Mouse (Mus musculus) CH12.LX (cell line): Measurements from ENCODE around the gene Ensa. TPM values are rescaled to one million over a fixed set of nuclear protein-coding genes. Genes with fewer than 3 reads are reported as not detected.

ENCODE experiments used
- DNase-seq: peaks from one replicate; pipeline ENCODE4 v3.0.0-alpha.2; 2013; ENCODE audit errors: extremely low read depth
- H3K27ac ChIP-seq: 2 replicates; pipeline ENCODE4 v1.5.1; 2012; ENCODE audit warnings: low read depth, mild to moderate bottlenecking, control low read depth, moderate library complexity; ENCODE audit not compliant: insufficient read depth
- H3K27me3 ChIP-seq: replicated peaks from 2 replicates; pipeline ENCODE3; 2012; ENCODE audit warnings: inconsistent platforms
- H3K36me3 ChIP-seq, 2 experiments: replicated peaks in 1 of 2; 2 replicates each; pipeline versions ENCODE3 to v1.6.1; 2012; ENCODE audit warnings: inconsistent platforms in 1 of 2, low read length in 1 of 2, mild to moderate bottlenecking in 1 of 2, mixed read lengths in 1 of 2, moderate library complexity in 1 of 2; ENCODE audit not compliant: control insufficient read depth in 1 of 2, insufficient read depth in 1 of 2
- H3K4me1 ChIP-seq, 2 experiments: 2 replicates each; pipeline ENCODE4 v1.6.1; 2012; ENCODE audit warnings: inconsistent platforms in 1 of 2, moderate library complexity in 1 of 2; ENCODE audit not compliant: insufficient read depth in 2 of 2, control insufficient read depth in 1 of 2
- H3K4me2 ChIP-seq: 2 replicates; pipeline ENCODE4 v1.6.1; 2012; ENCODE audit warnings: low read depth, mild to moderate bottlenecking, control low read depth; ENCODE audit not compliant: poor library complexity, insufficient read depth, severe bottlenecking
- H3K4me3 ChIP-seq, 3 experiments: fragments of 150-350 bp in 1 of 3; sonication (generic) in 1 of 3; replicated peaks in 1 of 3; 2 replicates each; pipeline versions ENCODE3 to v1.5.1; 2011 to 2012; ENCODE audit warnings: low read depth in 2 of 3, low read length in 2 of 3, mild to moderate bottlenecking in 2 of 3, moderate library complexity in 2 of 3, control low read depth in 1 of 3, improper control_type of control experiment in 1 of 3, inconsistent platforms in 1 of 3, mixed read lengths in 1 of 3; ENCODE audit not compliant: poor library complexity in 1 of 3
- H3K79me2 ChIP-seq: replicated peaks from 2 replicates; pipeline ENCODE4 v1.6.1; 2012; ENCODE audit warnings: mild to moderate bottlenecking, moderate library complexity; ENCODE audit not compliant: control insufficient read depth, poor library complexity, insufficient read depth, severe bottlenecking; ENCODE audit errors: extremely low read depth
- H3K9ac ChIP-seq: 2 replicates; pipeline ENCODE4 v1.6.1; 2012; ENCODE audit warnings: low read depth, mild to moderate bottlenecking, control low read depth, moderate library complexity; ENCODE audit not compliant: insufficient read depth
- H3K9me3 ChIP-seq: replicated peaks from 2 replicates; pipeline ENCODE3; 2012; ENCODE audit warnings: low read length, inconsistent platforms, mixed read lengths
- BHLHE40 ChIP-seq: IDR thresholded peaks from 2 replicates; pipeline ENCODE4 v1.6.1; 2011; ENCODE audit warnings: mild to moderate bottlenecking, low read depth, low read length, improper control_type of control experiment
- CHD1 ChIP-seq: IDR thresholded peaks from 2 replicates; pipeline ENCODE4 v1.6.1; 2012; ENCODE audit warnings: low read depth, low read length, improper control_type of control experiment, inconsistent platforms
- CHD2 ChIP-seq: IDR thresholded peaks from 2 replicates; pipeline ENCODE4 v1.6.1; 2011; ENCODE audit warnings: low read length, improper control_type of control experiment
- E2F4 ChIP-seq: IDR thresholded peaks from 2 replicates; pipeline ENCODE4 v1.6.1; 2011; ENCODE audit warnings: low read depth, low read length, improper control_type of control experiment; ENCODE audit not compliant: insufficient replicate concordance
- EP300 ChIP-seq: IDR thresholded peaks from 2 replicates; pipeline ENCODE4 v1.6.1; 2011; ENCODE audit warnings: low read length, improper control_type of control experiment
- ETS1 ChIP-seq: conservative IDR thresholded peaks from 2 replicates; pipeline ENCODE4 v1.6.1; 2012; ENCODE audit warnings: low read depth, mild to moderate bottlenecking, inconsistent platforms, low read length, improper control_type of control experiment, moderate library complexity
- GABPA ChIP-seq: IDR thresholded peaks from 2 replicates; pipeline ENCODE4 v1.6.1; 2012; ENCODE audit warnings: low read depth, low read length, improper control_type of control experiment, inconsistent platforms; ENCODE audit not compliant: insufficient replicate concordance
- HCFC1 ChIP-seq: IDR thresholded peaks from 2 replicates; pipeline ENCODE4 v1.6.1; 2012; ENCODE audit warnings: low read depth, mild to moderate bottlenecking, inconsistent platforms, low read length, improper control_type of control experiment
- IRF4 ChIP-seq: IDR thresholded peaks from 2 replicates; pipeline ENCODE4 v1.6.1; 2014; ENCODE audit warnings: low read depth, mild to moderate bottlenecking, inconsistent platforms, low read length, improper control_type of control experiment
- JUN ChIP-seq: IDR thresholded peaks from 2 replicates; pipeline ENCODE4 v1.6.1; 2011; ENCODE audit warnings: low read depth, mild to moderate bottlenecking, low read length, improper control_type of control experiment, moderate library complexity; ENCODE audit not compliant: insufficient read depth
- MAFK ChIP-seq: IDR thresholded peaks from 2 replicates; pipeline ENCODE4 v1.6.1; 2011; ENCODE audit warnings: low read length, improper control_type of control experiment; ENCODE audit not compliant: insufficient replicate concordance
- MEF2A ChIP-seq: IDR thresholded peaks from 2 replicates; pipeline ENCODE4 v1.6.1; 2014; ENCODE audit warnings: low read depth, mild to moderate bottlenecking, inconsistent platforms, low read length, improper control_type of control experiment, borderline replicate concordance
- MXI1 ChIP-seq: IDR thresholded peaks from 2 replicates; pipeline ENCODE4 v1.6.1; 2011; ENCODE audit warnings: mild to moderate bottlenecking, low read depth, low read length, improper control_type of control experiment
- MYC ChIP-seq: IDR thresholded peaks from 2 replicates; pipeline ENCODE4 v1.6.1; 2011; ENCODE audit warnings: low read depth, mild to moderate bottlenecking, improper control_type of control experiment, low read length
- NELFE ChIP-seq: IDR thresholded peaks from 2 replicates; pipeline ENCODE4 v1.6.1; 2011; ENCODE audit warnings: low read depth, low read length, improper control_type of control experiment
- NRF1 ChIP-seq: IDR thresholded peaks from 2 replicates; pipeline ENCODE4 v1.6.1; 2014; ENCODE audit warnings: low read depth, mild to moderate bottlenecking, inconsistent platforms, low read length, improper control_type of control experiment, moderate library complexity
- PAX5 ChIP-seq: IDR thresholded peaks from 2 replicates; pipeline ENCODE4 v1.6.1; 2012; ENCODE audit warnings: low read length, inconsistent platforms, mixed read lengths
- POLR2A ChIP-seq: IDR thresholded peaks from 2 replicates; pipeline ENCODE4 v1.6.1; 2011; ENCODE audit warnings: low read depth, mild to moderate bottlenecking, improper control_type of control experiment, low read length
- RAD21 ChIP-seq: IDR thresholded peaks from 2 replicates; pipeline ENCODE4 v1.6.1; 2011; ENCODE audit warnings: low read depth, mild to moderate bottlenecking, low read length, improper control_type of control experiment, moderate library complexity
- SIN3A ChIP-seq: IDR thresholded peaks from 2 replicates; pipeline ENCODE4 v1.6.1; 2012; ENCODE audit warnings: low read length, improper control_type of control experiment, inconsistent platforms
- SMC3 ChIP-seq: IDR thresholded peaks from 2 replicates; pipeline ENCODE4 v1.6.1; 2011; ENCODE audit warnings: low read depth, low read length, improper control_type of control experiment
- TBP ChIP-seq: conservative IDR thresholded peaks from 2 replicates; pipeline ENCODE4 v1.6.1; 2011; ENCODE audit warnings: low read depth, low read length, improper control_type of control experiment
- UBTF ChIP-seq: IDR thresholded peaks from 2 replicates; pipeline ENCODE4 v1.6.1; 2012; ENCODE audit warnings: low read depth, mild to moderate bottlenecking, inconsistent platforms, low read length, improper control_type of control experiment, moderate library complexity
- USF1 ChIP-seq: IDR thresholded peaks from 2 replicates; pipeline ENCODE4 v1.6.1; 2014; ENCODE audit warnings: low read depth, mild to moderate bottlenecking, inconsistent platforms, low read length, improper control_type of control experiment
- USF2 ChIP-seq: conservative IDR thresholded peaks from 2 replicates; pipeline ENCODE4 v1.6.1; 2011; ENCODE audit warnings: low read depth, low read length, improper control_type of control experiment
- ZNF384 ChIP-seq: IDR thresholded peaks from 2 replicates; pipeline ENCODE4 v1.6.1; 2012; ENCODE audit warnings: low read depth, low read length, improper control_type of control experiment, inconsistent platforms
- dilution Hi-C: fragments of 300-500 bp; cut with MboI; formaldehyde crosslinking; loops from 2 replicates; pipeline ENCODE4 v1.14.3; 2020; ENCODE audit warnings: low sequenced_read_pairs; ENCODE audit not compliant: extremely low pct_unique_long_range_greater_than_20kb, extremely low pct_ligation_motif_present
- in situ Hi-C: fragments of 300-500 bp; cut with MboI; formaldehyde crosslinking; loops from 3 replicates; pipeline ENCODE4 v1.14.3; 2019; ENCODE audit warnings: low sequenced_read_pairs, low pct_ligation_motif_present, low pct_unique_long_range_greater_than_20kb, mixed read lengths
- polyA plus RNA-seq: library from polyadenylated mRNA; unstranded; fragments of >175 nt; gene quantifications from 2 replicates; pipeline ENCODE4 v1.2.1, GENCODE M21; 2012; ENCODE audit warnings: low read depth; ENCODE audit not compliant: insufficient read length
- total RNA-seq, 2 experiments: library from RNA; depleted of rRNA; stranded (reverse); fragments of 300-350 nt in 1 of 2; fragments of >200 nt in 1 of 2; gene quantifications; 2 replicates each; pipeline ENCODE4 v1.2.3; 2012 to 2014

The Ensa gene
- total and polyA plus RNA-seq, 3 experiments: 51.5 to 58.4 (median 57.8) TPM

DNA sequence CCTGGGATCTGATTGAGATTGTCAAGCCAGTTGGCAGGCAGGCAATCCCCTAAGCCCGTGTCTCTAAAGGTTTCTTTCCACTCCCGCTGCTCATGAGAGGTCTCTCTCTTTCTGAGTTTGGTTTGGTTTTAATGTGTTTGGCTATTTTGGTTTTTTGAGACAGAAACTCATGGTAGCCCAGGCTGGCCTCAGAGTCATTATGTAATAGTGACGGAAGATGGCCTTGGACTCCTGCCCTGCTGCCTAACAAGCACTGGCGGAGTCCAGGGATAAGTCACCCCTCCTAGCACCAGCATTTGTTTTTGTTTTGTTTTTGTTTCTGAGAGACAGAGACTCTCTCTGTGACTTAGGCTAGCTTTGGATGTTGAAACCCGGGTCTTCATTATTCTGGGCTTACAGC lies 30.6 kb downstream of the Ensa start:
- H3K27me3 ChIP-seq: no peaks in the 10 kb centered on the region
- H3K4me2 ChIP-seq: no peak overlapping the region
- dilution Hi-C loops: no loop called here
- no peak for TF ChIP-seq TBP
- TF ChIP-seq JUN: no peak
- no peak for TF ChIP-seq IRF4
- no peak for TF ChIP-seq EP300
- TF ChIP-seq HCFC1: no peak
- no peak for TF ChIP-seq USF1
- no peak for TF ChIP-seq ZNF384
- TF ChIP-seq SIN3A: no peak
- no peak for TF ChIP-seq UBTF
- TF ChIP-seq MEF2A: no peak
- TF ChIP-seq USF2: no peak
- TF ChIP-seq CHD2: no peak
- no peak for TF ChIP-seq BHLHE40
- no peak for TF ChIP-seq PAX5
- no peak for TF ChIP-seq MXI1
- TF ChIP-seq SMC3: no peak
- peaks cover 18% of the 10 kb centered on the region for H3K79me2 ChIP-seq
- no peak overlapping the region for H3K27ac ChIP-seq
- peaks cover 23 to 69% of the 10 kb centered on the region in 2 experiments for H3K4me1 ChIP-seq
- H3K9me3 ChIP-seq: no peaks in the 10 kb centered on the region
- DNase-seq: no peak
- H3K36me3 ChIP-seq: peaks cover 4 to 10% of the 10 kb centered on the region in 2 experiments
- in situ Hi-C loops: loop anchor here (10.0 kb wide), 1 partner anchor 569 kb away; the partner anchor contains the start of genes Hist2h2ac and Hist2h2be
- no peak overlapping the region for H3K9ac ChIP-seq
- no peak overlapping the region for H3K4me3 ChIP-seq

DNA sequence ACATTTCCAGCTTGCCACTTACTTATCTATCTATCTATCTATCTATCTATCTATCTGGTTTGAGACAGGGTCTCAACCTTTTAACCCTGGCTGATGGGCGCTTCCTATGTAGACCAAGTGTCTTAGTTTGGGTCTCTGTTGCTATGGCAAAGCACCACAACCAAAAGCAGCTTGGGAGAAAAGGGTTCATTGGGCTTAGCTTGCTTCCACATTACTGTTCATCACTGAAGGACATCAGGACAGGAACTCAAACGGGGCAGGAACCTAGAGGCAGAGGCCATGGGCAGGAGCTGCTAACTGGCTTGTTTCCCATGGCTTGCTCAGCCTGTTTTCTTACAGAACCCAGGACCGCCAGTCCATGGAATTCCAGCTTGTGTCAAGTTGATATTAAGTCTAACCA lies 32.3 kb downstream of the Ensa start:
- Histone ChIP-seq H3K27ac (0 out of 2 replicates have a peak overlapping the region, but pooled peaks have one; percentile 33), H3K79me2 (peaks cover 33% of the 10 kb centered on the region), H3K4me1 (peaks cover 12 to 54% of the 10 kb centered on the region in 2 experiments), H3K9ac (no peak overlapping the region), H3K9me3 (no peaks in the 10 kb centered on the region), H3K4me2 (no peak overlapping the region), H3K27me3 (no peaks in the 10 kb centered on the region), H3K36me3 (peaks cover 16 to 23% of the 10 kb centered on the region in 2 experiments), H3K4me3 (no peak overlapping the region)
- TF ChIP-seq RAD21 (no peak), USF1 (no peak), MYC (no peak), HCFC1 (no peak), POLR2A (no peak), ZNF384 (no peak), CHD1 (no peak), MEF2A (no peak), PAX5 (no peak), MAFK (no peak), NELFE (no peak), JUN (no peak), E2F4 (no peak), GABPA (no peak), MXI1 (no peak), NRF1 (no peak), USF2 (no peak), ETS1 (no peak)
- dilution Hi-C loops (no loop called here), in situ Hi-C loops (loop anchor here (10.0 kb wide), 1 partner anchor 568 kb away; the partner anchor contains the start of genes Hist2h2ac and Hist2h2be)
- DNase-seq: no peak
